Mouse (Mus musculus) induced T-regulatory cell, adult 2 months (primary cell): Measurements from ENCODE around the gene Kxd1.

Source experiments
- DNase-seq: peaks from one replicate; pipeline ENCODE4 v3.0.0-alpha.2; 2012; ENCODE audit warnings: low read depth

Gene Kxd1

GRCm38 (mm10) chr8:70493692-70494415, 33.9 kb downstream of the Kxd1 start:
- DNase-seq: peak; percentile 26

- peak; percentile 19 for DNase-seq
Observed at GRCm38 (mm10) chr8:70492664-70493640, 34.8 kb downstream of the Kxd1 start, which contains the start of gene Crlf1. Gene Crlf1, plus strand, starts transcription at chr8:70493158.

GRCm38 (mm10) chr8:70490880-70491495, 36.8 kb downstream of the Kxd1 start:
- DNase-seq: peak; percentile 29

- DNase-seq: peak; percentile 19
Observed at GRCm38 (mm10) chr8:70490061-70490879, 37.5 kb downstream of the Kxd1 start.

- DNase-seq: no peak
Observed at GRCm38 (mm10) chr8:70489576-70489975, 38.2 kb downstream of the Kxd1 start.

- peak; percentile 41 for DNase-seq
Observed at GRCm38 (mm10) chr8:70488931-70489470, 38.8 kb downstream of the Kxd1 start.

GRCm38 (mm10) chr8:70487993-70488796, 39.6 kb downstream of the Kxd1 start:
- DNase-seq: peak; percentile 47

GRCm38 (mm10) chr8:70486941-70487520, 40.7 kb downstream of the Kxd1 start, which contains the start of gene Tmem59l:
Gene Tmem59l, minus strand, starts transcription at chr8:70487358.
- DNase-seq: no peak

- DNase-seq: no peak
Observed at GRCm38 (mm10) chr8:70486191-70486681, 41.5 kb downstream of the Kxd1 start.

GRCm38 (mm10) chr8:70482943-70483342, 44.8 kb downstream of the Kxd1 start:
- DNase-seq: no peak

GRCm38 (mm10) chr8:70481908-70482307, 45.8 kb downstream of the Kxd1 start:
- no peak for DNase-seq

- peak; percentile 62 for DNase-seq
Observed at GRCm38 (mm10) chr8:70477269-70477982, 50.3 kb downstream of the Kxd1 start.

- DNase-seq: peak; percentile 97
Observed at GRCm38 (mm10) chr8:70476333-70477268, 51.2 kb downstream of the Kxd1 start, which contains the start of gene Klhl26. Gene Klhl26, minus strand, starts transcription at chr8:70476968.

GRCm38 (mm10) chr8:70471856-70472255, 55.9 kb downstream of the Kxd1 start:
- DNase-seq: no peak

GRCm38 (mm10) chr8:70469938-70470337, 57.8 kb downstream of the Kxd1 start:
- DNase-seq: no peak

- no peak for DNase-seq
Observed at GRCm38 (mm10) chr8:70469295-70469916, 58.4 kb downstream of the Kxd1 start.

GRCm38 (mm10) chr8:70468733-70469132, 59.0 kb downstream of the Kxd1 start:
- DNase-seq: no peak
